Mouse (Mus musculus) limb, embryonic 11.5 days (tissue): ENCODE measurements around the gene Flywch1. TPM values are rescaled to one million over a fixed set of nuclear protein-coding genes. Genes with fewer than 3 reads are reported as not detected.
A peak's percentile ranks its signal among the peaks of the same experiment; 100 is the strongest.

Experiments
- ATAC-seq: fragments of 200-750 bp; cut with Nextera tagmentation; 2 replicates; pipeline ENCODE4 v1.8.0; 2017; ENCODE audit warnings: low read depth; ENCODE audit not compliant: insufficient number of reproducible peaks, low FRiP score, low TSS enrichment
- DNase-seq: peaks from one replicate; pipeline ENCODE4 v3.0.0-alpha.2; 2015; ENCODE audit warnings: low spot score
- H3K27ac ChIP-seq: fragments of 300-500 bp; sonication (generic); replicated peaks from 2 replicates; pipeline ENCODE4 v1.5.1; 2014; ENCODE audit warnings: low read depth, mild to moderate bottlenecking, low read length
- H3K27me3 ChIP-seq: fragments of 300-500 bp; sonication (generic); 2 replicates; pipeline ENCODE4 v1.6.1; 2014; ENCODE audit warnings: mild to moderate bottlenecking, low read length, mixed read lengths; ENCODE audit not compliant: control insufficient read depth, insufficient read depth
- H3K36me3 ChIP-seq: fragments of 300-500 bp; sonication (generic); 2 replicates; pipeline ENCODE4 v1.6.1; 2014; ENCODE audit warnings: mild to moderate bottlenecking, low read length, moderate library complexity, mixed read lengths; ENCODE audit not compliant: control insufficient read depth, insufficient read depth
- H3K4me1 ChIP-seq: fragments of 300-500 bp; sonication (generic); 2 replicates; pipeline ENCODE4 v1.6.1; 2014; ENCODE audit warnings: low read length, mixed read lengths; ENCODE audit not compliant: control insufficient read depth, insufficient read depth
- H3K4me2 ChIP-seq: fragments of 300-500 bp; sonication (generic); 2 replicates; pipeline ENCODE4 v1.6.1; 2014; ENCODE audit warnings: low read depth, mild to moderate bottlenecking, moderate library complexity; ENCODE audit not compliant: severe bottlenecking
- H3K4me3 ChIP-seq: fragments of 300-500 bp; sonication (generic); 2 replicates; pipeline ENCODE4 v1.5.1; 2014; ENCODE audit warnings: low read depth, low read length
- H3K9ac ChIP-seq: fragments of 300-500 bp; sonication (generic); 2 replicates; pipeline ENCODE4 v1.6.1; 2014; ENCODE audit warnings: mild to moderate bottlenecking, low read length
- H3K9me3 ChIP-seq: fragments of 300-500 bp; sonication (generic); 2 replicates; pipeline ENCODE4 v1.6.1; 2016; ENCODE audit warnings: low read length; ENCODE audit not compliant: control insufficient read depth
- WGBS: fragments of 180-500 bp; shearing (Covaris S2); extraction: QIAGEN DNeasy Blood & Tissue Kit; methylation state at CpG from one replicate; pipeline ENCODE4 v1.1.7; 2014; 5-methylcytosine and 5-hydroxymethylcytosine counted together
- polyA plus RNA-seq: library from polyadenylated mRNA; unstranded; fragments of >200 nt; fragmentation: Nextera tagmentation; extraction: Ambion mirVana; gene quantifications from 2 replicates; pipeline ENCODE4 v1.2.1, GENCODE M21; 2014

The Flywch1 gene
- polyA plus RNA-seq, 1 experiment from 2014 or later, result 125 TPM

DNA sequence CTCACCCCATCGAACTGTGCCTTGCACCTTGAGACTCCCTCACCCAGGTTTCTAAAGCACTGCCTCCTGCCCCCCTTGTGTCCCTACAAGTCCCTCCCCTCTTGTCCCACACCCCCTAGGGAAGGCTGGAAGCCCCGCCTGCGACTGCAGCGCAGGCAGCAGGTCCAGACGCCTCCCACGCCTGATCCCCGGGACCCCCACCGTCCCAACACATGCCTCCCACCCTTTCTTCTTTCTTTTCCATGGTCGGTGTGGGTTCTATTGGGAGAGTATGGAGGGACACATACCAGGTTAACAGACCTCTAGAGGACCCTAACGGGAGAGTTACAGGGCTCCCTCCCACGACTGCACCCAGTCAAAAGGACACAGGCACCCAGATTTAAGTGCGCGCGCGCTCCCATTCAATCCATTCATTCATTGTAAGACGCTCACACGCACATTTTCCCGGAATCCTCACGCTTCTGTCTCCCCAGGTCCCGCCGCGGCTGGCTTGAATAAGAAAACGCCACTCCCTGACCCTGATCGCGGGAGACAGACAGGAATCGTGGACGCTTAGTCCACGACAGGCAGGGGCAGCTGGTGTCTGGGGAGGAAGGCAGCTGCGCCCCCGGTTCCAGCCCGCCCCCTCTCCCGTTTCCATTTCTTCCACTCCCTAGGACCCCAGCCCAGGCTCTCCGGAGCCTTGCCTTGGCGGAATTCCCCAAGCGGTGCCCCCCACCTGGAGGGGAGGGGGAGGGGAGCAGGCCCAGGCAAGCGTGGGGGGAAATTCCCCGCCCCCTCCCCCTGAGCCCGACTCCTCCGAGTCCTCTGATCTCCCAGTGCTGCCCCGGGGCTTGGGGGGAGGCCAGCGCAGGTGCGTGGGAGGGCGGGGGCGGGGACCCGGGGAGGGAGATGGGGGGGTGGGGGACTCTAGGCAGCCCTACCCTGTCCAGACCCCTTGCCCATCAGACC, 25.8 kb downstream of the Flywch1 start, which contains the start of gene Kremen2:
Kremen2 (minus strand) TSS at position 533 of the 951 bp plus-strand sequence.
- Histone ChIP-seq H3K36me3 (no peaks in the 10 kb centered on the region), H3K4me3 (peak within 1 kb of the TSS; percentile 26), H3K27ac (no peak within 1 kb of the TSS), H3K4me1 (peaks cover 19% of the 10 kb centered on the region), H3K4me2 (peak within 1 kb of the TSS; percentile 62), H3K9ac (peak within 1 kb of the TSS; percentile 37), H3K9me3 (peaks cover 4% of the 10 kb centered on the region; the same call in 1 of the 2 replicates), H3K27me3 (peaks cover 68% of the 10 kb centered on the region)
- DNase-seq, result peak; percentile 48
- ATAC-seq, result peak; percentile 27; the same call in 1 of the 2 replicates
- under 1% methylated on average over 42 of the region's 45 CpGs for WGBS

- WGBS, result 13% methylated on average over 10 of the region's 14 CpGs
- DNase-seq (no peak), ATAC-seq (no peak)
- peak overlapping the region; percentile 25 for H3K4me2 ChIP-seq
- no peak overlapping the region for H3K27ac ChIP-seq
- H3K4me1 ChIP-seq, result peaks cover 21% of the 10 kb centered on the region
- peaks cover 76% of the 10 kb centered on the region for H3K27me3 ChIP-seq
- H3K4me3 ChIP-seq, result peak overlapping the region; percentile 26; the same call in 1 of the 2 replicates
- H3K36me3 ChIP-seq, result no peaks in the 10 kb centered on the region
- no peak overlapping the region for H3K9ac ChIP-seq
- peaks cover 4% of the 10 kb centered on the region; the same call in 1 of the 2 replicates for H3K9me3 ChIP-seq
Measured at GRCm38 (mm10) chr17:23744651-23745050, 26.8 kb downstream of the Flywch1 start.

- Histone ChIP-seq H3K27ac (no peak overlapping the region), H3K9ac (no peak overlapping the region), H3K27me3 (peaks cover 81% of the 10 kb centered on the region), H3K4me1 (peaks cover 22% of the 10 kb centered on the region), H3K4me2 (peak overlapping the region; percentile 4; the same call in 1 of the 2 replicates), H3K9me3 (peaks cover 4% of the 10 kb centered on the region; the same call in 1 of the 2 replicates), H3K4me3 (no peak overlapping the region), H3K36me3 (no peaks in the 10 kb centered on the region)
- DNase-seq (no peak), ATAC-seq (no peak)
- 14% methylated on average over 8 of the region's 8 CpGs for WGBS
Measured at GRCm38 (mm10) chr17:23744076-23744475, 27.3 kb downstream of the Flywch1 start.

- DNase-seq (no peak), ATAC-seq (no peak)
- H3K9ac ChIP-seq, result no peak overlapping the region
- no peak overlapping the region for H3K27ac ChIP-seq
- peaks cover 4% of the 10 kb centered on the region; the same call in 1 of the 2 replicates for H3K9me3 ChIP-seq
- H3K4me1 ChIP-seq, result peaks cover 22% of the 10 kb centered on the region
- H3K27me3 ChIP-seq, result peaks cover 93% of the 10 kb centered on the region
- H3K36me3 ChIP-seq, result no peaks in the 10 kb centered on the region
- H3K4me3 ChIP-seq, result no peak overlapping the region
- 62% methylated on average over 12 of the region's 12 CpGs for WGBS
- peak overlapping the region; percentile 34 for H3K4me2 ChIP-seq
Measured at GRCm38 (mm10) chr17:23742941-23743340, 28.5 kb downstream of the Flywch1 start.

GRCm38 (mm10) chr17:23742210-23742793, 29.1 kb downstream of the Flywch1 start:
- 8% methylated on average over 44 of the region's 44 CpGs for WGBS

DNA sequence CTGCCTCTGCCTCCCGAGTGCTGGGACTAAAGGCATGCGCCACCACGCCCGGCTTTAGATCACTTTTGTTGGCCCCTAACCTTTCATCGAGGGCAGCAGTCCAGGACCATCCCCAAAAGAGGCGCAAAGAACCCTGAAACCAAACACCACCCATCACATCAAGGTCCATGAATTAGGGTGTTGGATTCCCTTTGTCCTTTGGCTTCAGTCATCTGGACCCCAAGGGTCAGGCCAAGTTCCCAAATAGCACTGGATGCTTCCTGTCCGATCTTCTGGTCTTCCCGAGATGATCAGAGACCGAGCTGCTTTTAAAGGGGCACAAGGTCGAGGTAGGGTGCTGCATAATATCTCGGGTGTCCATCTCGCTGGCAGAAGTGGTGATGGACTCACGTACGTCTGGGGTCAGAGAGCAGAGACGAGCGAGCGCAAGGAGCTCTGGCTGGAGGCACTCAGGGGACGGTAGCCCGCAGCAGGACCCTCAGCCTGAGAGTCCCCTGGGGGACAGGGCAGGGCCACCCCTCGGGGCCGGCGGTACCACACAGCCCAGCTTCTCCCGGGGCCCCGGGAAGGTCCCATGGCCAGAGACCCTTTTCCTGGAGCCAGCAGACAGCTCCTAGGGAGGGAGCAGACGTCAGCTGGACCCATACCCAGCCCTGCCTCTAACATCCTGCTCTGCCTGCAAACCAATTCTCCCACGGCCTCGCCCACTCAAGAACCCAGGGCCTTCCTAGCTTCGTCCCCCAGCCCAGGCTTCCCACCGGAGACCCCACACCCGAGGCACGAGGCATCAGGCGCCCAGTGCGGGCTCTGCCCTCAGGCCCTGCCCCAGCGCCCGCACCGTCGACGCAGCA, 29.8 kb downstream of the Flywch1 start:
- peaks cover 22% of the 10 kb centered on the region for H3K4me1 ChIP-seq
- H3K4me2 ChIP-seq, result peak overlapping the region; percentile 34; the same call in 1 of the 2 replicates
- H3K36me3 ChIP-seq, result no peaks in the 10 kb centered on the region
- DNase-seq (no peak), ATAC-seq (no peak)
- no peak overlapping the region for H3K27ac ChIP-seq
- H3K4me3 ChIP-seq, result no peak overlapping the region; the same call in 1 of the 2 replicates
- WGBS, result 49% methylated on average over 38 of the region's 38 CpGs
- peaks cover 92% of the 10 kb centered on the region for H3K27me3 ChIP-seq
- H3K9ac ChIP-seq, result no peak overlapping the region
- H3K9me3 ChIP-seq, result peaks cover 4% of the 10 kb centered on the region; the same call in 1 of the 2 replicates

More at GRCm38 (mm10) chr17:23742210-23742793, 29.1 kb downstream of the Flywch1 start:
- Histone ChIP-seq H3K9me3 (peaks cover 4% of the 10 kb centered on the region; the same call in 1 of the 2 replicates), H3K4me3 (peak overlapping the region; percentile 15), H3K36me3 (no peaks in the 10 kb centered on the region), H3K9ac (no peak overlapping the region), H3K27ac (no peak overlapping the region), H3K4me1 (peaks cover 22% of the 10 kb centered on the region), H3K27me3 (peaks cover 96% of the 10 kb centered on the region), H3K4me2 (peak overlapping the region; percentile 34; the same call in 1 of the 2 replicates)
- DNase-seq (no peak), ATAC-seq (no peak)

GRCm38 (mm10) chr17:23740598-23741021, 30.8 kb downstream of the Flywch1 start, which contains the start of gene Paqr4:
TSS of gene Paqr4 (minus strand) at chr17:23740867.
- peak; percentile 7; the same call in 1 of the 2 replicates for ATAC-seq
- peaks cover 17% of the 10 kb centered on the region for H3K4me1 ChIP-seq
- no peak within 1 kb of the TSS for H3K27ac ChIP-seq
- H3K9ac ChIP-seq, result peak within 1 kb of the TSS; percentile 58
- peaks cover 82% of the 10 kb centered on the region for H3K27me3 ChIP-seq
- no peaks in the 10 kb centered on the region for H3K36me3 ChIP-seq
- peak within 1 kb of the TSS; percentile 64 for H3K4me3 ChIP-seq
- no peak for DNase-seq
- WGBS, result 5% methylated on average over 13 of the region's 13 CpGs
- H3K9me3 ChIP-seq, result peaks cover 4% of the 10 kb centered on the region; the same call in 1 of the 2 replicates
- H3K4me2 ChIP-seq, result peak within 1 kb of the TSS; percentile 98
